Mouse (Mus musculus) T-helper 2 cell (primary cell): ENCODE measurements around the gene Rnft1.
"Not testable (repeated sequence)": the region's sequence is repeated elsewhere in the genome, so short reads cannot be mapped to it uniquely, and the experiment has no call there.

Experiments used
- in situ Hi-C: fragments of 300-600 bp; cut with MboI, MseI; formaldehyde crosslinking; loops from one replicate; pipeline ENCODE4 v1.15.1; 2025; ENCODE audit warnings: high pct_unique_total_duplicates

Rnft1 gene

DNA sequence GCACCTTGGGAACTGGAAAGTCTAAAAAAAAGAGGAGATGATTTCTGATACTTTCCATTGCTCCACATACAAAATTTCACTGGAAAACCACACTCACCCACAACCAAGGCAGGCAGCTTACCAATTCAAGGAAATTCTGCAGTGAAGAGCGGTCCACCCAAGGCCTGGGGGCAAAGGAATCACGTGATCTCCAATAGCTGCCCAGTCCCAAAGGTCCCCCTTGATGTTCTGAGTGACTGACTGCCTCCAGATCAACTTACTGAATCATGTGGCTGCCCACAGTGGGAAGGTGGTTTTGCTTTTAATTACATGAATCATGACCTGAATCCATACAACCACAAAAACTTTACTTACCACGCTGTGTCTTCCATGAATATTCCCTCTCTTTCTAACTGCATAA, 32.8 kb downstream of the Rnft1 start:
- in situ Hi-C loops = no loop called here

DNA sequence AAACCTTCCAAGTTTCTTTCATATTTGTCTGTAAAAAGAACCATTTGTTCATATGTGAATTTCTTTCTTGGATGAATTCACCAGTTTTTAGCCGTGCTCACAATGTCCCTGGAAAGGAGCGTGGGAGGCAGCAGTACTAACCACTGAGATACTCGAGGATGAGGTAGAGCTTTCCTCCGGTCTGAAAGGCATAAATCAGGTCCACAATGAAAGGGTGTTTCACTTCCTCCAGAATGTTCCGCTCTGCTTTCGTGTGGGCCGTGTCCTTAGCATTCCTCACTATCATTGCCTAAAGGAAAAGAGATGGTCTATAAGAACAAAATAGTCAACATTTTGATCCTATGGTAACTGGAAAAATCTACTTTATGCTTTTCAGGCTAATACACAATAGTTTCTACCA, 35.3 kb downstream of the Rnft1 start:
- in situ Hi-C loops = no loop called here

DNA sequence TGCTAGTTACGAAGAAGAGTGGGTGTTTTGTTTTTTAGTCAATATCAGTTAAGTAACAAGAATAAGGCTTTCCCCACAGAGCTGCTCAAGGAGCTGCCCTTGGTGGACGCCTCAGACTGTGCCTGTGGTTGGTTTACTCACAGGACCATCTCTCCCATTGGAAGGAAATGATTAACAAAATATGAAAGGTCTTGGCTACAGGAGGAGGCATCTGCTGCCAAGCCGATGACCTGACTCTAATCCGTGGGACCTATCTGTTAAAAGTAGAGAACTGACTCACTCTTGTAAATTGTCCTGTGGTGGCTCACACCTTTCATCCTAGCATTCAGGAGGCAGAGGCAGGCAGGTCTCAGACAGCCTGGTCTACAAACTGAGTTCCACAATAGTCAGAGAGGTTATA, 43.1 kb downstream of the Rnft1 start:
- in situ Hi-C loops = loop anchor here (5.0 kb wide), 1 partner anchor 40 kb away; no protein-coding TSS in a partner anchor

DNA sequence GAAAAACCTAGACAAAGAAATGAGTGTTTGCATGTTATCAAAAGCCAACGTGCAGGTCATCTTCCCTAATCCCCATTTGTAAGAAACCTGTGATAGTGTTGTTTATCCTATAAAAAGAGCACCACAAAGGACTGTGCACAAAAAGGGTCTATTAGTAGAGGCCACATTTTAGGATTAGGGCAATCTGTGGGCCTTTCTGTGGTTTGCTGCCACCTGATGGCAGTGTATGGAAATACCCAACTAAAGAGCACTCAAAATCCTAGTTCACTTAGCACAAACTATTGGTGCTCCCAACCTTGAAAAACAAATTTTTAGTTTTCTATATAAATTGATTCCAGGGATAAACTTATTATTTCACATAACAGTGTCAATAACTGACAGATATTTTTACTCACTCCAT, 48.4 kb downstream of the Rnft1 start:
- in situ Hi-C loops = no loop called here

DNA sequence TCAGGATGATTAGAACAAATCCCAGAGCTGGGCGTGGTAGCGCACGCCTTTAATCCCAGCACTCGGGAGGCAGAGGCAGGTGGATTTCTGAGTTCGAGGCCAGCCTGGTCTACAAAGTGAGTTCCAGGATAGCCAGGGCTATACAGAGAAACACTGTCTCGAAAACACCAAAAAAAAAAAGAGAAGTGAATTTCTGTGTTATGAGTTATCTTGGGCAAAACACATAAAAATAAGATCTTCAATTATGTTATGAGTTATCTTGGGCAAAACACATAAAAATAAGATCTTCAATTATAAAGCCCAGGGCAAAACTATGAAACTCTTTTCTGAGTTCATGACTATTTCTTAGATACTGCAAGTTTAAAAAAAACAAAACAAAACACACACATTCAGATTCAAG, 48.8 kb downstream of the Rnft1 start:
- in situ Hi-C loops = not testable (repeated sequence)

DNA sequence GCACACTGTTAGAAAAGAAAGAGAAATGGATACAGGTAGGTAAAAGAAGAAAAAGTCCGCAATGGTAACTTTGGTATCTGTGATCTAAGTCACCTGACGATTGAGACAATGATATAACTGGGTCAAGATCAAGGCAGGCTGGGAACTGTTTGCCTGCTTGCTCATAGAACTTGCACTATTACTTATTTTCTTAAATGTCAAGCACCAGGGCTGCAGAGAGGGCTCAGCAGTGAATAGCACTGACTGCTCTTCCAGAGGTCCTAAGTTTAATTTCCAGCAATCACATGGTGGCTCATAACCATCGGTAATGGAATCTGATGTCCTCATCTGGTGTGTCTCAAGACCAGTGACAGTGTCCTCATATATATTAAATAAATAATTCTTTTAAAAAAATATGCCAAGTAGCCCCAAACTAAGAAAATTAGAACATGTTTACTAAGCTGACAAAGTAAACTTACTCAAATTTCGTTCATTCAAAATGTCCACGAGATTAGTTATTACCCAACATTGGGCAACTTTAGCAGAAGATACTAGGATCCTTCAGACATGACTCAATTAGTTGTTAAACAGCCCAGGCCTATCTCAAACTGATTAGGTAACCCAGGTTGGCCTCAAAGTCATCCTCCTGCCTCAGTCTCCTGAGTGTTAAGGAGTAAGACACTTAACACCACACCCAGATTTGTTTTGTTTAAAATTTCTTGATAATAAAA, 49.9 kb downstream of the Rnft1 start:
- in situ Hi-C loops = no loop called here

DNA sequence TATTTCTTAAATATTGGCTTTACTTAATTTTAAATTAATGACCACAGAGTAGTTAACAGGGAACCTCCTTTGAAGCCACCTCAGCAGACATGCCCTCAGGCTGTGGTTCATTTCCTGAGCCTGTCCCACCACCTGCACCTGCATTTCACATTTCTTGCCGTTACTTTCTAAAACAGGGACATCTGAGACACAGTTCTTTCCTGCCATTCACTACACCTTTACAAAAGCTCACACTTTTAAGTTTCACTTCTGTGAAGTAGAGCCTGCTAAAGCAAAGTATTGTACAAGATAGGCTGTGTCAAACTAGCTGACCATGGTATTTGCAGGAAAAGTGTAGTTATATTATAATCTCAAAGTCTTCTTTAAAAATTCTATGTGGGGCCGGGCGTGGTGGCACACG, 54.3 kb downstream of the Rnft1 start:
- in situ Hi-C loops = no loop called here

DNA sequence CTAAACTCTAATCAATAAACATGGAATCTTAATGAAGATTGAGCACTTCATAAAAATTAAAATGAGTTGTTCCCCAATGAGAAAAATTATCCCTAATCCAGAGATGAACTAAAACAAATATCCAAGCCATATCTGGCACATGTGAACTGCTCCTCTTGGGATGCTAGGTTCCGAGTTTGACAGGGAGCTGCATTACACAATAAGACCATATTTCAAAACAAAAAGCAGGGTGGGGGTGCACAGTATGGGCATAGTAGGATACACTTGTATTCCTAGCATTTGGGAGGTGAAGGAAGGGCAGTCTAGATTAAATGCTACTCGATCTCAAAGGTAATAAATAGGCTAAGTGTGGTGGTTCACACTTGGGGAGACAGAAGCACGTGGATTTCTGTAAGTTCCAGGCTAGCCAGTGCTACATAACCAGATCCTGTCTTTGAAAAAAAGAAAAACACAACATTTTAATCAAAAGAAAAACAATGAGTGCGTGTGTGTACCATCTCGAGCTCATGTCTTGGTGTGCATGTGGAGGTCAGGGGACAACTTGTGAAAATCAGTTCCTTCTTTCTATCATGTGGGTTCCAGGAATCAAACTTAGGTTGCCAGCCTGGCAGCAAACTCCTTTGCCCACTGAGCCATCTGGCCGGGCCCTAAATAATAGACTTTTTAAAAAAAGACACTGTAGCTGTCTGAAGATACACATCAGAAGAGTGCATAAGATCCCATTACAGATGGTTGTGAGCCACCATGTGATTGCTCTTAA, 55.4 kb downstream of the Rnft1 start:
- in situ Hi-C loops = no loop called here

DNA sequence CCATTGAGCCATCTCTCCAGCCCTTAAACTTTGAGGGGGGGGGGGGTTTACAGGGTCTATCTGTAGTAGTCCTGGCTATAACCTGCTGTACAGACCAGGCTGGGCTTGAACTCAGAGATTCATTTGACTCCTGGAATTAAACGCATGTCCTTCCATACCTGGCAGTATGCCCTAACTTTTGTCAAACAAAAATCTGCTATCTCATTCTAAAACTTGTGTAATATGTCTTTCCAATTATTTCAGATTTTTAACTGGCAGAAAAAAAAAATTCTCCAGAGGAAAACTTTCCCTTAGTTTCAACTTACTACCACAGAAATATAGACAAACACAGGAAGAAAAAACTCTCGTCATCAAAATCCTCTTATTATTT, 56.0 kb downstream of the Rnft1 start:
- in situ Hi-C loops = no loop called here

DNA sequence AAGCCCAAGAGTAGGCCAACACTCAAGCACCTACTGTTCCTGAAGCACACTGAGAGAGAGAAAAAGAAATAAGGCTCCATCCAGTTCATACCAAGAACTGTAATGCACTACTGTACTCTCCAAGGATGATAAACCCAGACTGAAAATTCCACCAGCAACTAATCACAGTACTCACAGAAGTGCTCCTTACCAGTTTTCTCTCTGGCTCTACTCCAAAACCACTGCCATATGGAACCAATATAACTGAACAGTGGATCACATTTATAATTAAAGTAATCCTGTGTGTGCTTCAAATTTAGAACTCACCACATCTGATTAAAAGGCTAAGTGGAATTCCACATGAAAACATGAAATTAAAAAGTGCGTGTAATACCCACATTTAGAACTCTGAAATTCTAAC, 58.4 kb downstream of the Rnft1 start:
- in situ Hi-C loops = no loop called here

DNA sequence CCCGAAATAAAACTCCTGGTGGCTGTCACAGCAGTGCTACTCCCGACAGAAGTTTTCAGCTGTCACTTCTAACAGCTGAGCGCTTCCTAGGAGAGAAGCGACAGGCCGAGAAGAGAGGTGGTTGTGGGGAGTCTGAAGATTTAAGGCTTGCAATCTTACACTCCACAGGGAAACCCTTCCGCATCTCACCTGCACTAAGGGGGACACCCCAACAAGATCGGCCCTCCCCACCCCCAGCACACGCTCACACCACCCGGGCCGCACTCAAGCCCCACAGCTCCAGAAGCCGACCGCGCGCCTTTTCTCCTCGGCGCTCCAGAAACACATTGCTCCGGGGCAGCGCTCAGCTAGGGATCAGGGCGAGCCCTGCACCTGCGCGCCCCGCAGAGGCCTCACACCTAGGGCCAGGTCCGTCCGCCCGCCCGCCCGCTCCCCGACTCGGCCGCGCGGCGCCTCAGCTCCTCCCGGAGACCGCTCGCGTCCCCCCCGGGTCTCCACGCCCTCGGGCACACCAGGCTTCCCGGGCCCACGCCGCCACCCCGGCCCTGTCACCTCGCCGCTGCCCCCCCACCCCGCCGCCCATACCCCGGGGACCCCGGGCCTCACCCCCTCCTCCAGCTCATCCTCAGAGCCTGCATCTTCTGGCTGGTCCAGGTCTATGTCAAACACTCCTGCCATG, 59.6 kb downstream of the Rnft1 start:
- in situ Hi-C loops = no loop called here

DNA sequence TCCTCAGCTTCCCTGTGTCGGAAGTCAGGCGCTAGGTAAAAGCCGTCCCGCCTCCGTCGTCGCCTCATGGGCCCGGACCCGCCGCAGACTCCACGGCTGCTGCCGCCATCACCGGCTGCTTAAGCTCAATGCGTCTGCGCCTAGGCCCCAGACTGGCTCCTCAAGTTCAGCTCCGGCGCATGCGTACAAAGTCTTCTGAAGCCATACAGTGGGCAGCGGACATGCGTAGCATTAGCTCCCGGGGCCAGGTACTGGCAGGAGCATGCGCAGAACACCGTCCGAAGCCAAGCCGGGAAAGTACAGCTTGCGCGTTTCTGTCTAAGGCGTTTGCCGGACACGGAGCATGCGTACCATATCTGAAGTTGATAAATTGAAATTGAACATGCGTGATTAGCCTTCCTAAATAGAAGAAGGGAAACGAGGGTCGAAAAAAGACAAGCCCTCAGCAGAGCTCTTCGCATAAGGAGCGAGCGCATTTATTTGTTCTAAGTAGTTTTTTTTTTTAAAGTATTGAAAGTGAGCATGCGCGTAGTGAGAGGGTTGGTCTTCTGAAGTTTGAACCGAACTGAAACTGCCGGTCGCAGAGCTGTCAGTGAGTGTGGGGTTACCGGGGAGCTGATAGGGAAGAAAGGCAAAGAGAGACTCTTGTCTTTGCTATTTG, 60.3 kb downstream of the Rnft1 start, which contains the start of the genes Rps6kb1 and Tubd1:
Rps6kb1 (minus strand) TSS at position 167 of the 661 bp plus-strand sequence.
Tubd1 (plus strand) TSS at position 353 of the 661 bp plus-strand sequence.
- in situ Hi-C loops = no loop called here

DNA sequence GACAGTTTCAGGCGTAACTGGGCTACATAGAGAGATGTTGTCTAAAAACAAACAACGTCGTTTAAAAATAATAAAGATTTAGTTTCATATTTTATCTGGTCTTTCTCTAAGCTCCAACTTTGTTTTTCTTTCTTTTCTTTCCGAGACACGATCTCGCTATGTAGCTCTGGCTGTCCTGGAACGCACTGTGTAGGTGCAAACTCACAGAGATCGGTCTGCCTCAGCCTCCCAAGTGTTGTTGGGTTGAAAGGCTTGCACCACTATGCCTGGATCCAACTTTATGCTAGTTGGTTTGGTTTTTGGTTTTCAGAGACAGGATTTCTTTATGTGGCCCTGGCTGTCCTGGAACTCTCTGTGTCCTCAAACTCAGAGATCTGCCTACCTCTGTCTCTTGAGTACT, 61.1 kb downstream of the Rnft1 start:
- in situ Hi-C loops = no loop called here

DNA sequence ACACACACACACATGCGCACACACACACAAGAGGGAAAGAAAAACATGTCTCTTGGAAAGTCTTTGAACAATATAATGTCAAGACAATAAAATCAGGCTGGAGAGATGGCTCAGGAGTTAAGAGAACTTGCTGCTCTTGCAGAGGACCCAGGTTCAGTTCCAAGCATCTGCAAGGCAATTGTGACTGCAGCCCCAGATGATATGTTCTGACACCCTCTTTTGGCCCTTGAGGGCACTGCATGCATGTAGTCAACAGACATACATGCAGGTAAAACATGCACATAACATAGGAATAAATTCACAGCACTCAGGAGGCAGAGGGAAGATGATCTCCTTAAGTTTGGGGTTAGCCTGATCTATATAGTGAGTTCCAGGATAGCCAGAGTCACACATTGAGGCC, 63.0 kb downstream of the Rnft1 start:
- in situ Hi-C loops = no loop called here
